Mouse (Mus musculus) frontal cortex, postnatal 10 days (tissue): ENCODE results near the gene Cyfip2.
A peak's percentile ranks its signal among the peaks of the same experiment; 100 is the strongest.

Experiments used
- DNase-seq, 2 experiments: peaks; one replicate each; pipeline ENCODE4 v3.0.0; 2022; ENCODE audit warnings: low spot score in 2 of 2, mixed read lengths in 1 of 2

Cyfip2 gene

GRCm38 (mm10) chr11:46312523-46313035 is at the start of gene Cyfip2:
Gene Cyfip2, minus strand, starts transcription at chr11:46312859.
- DNase-seq, result no peak

GRCm38 (mm10) chr11:46360991-46361665 is 48.5 kb upstream of the Cyfip2 start:
- DNase-seq, result no peak

- no peak for DNase-seq
Observed at GRCm38 (mm10) chr11:46358369-46358768, 45.7 kb upstream of the Cyfip2 start.

- DNase-seq, result no peak
Observed at GRCm38 (mm10) chr11:46349681-46350410, 37.2 kb upstream of the Cyfip2 start.

- DNase-seq, result no peak
Observed at GRCm38 (mm10) chr11:46348416-46348815, 35.8 kb upstream of the Cyfip2 start.

GRCm38 (mm10) chr11:46347756-46348155 is 35.1 kb upstream of the Cyfip2 start:
- DNase-seq, result no peak

GRCm38 (mm10) chr11:46343886-46344546 is 31.4 kb upstream of the Cyfip2 start:
- DNase-seq, result no peak

GRCm38 (mm10) chr11:46341960-46342359 is 29.3 kb upstream of the Cyfip2 start:
- no peak for DNase-seq

GRCm38 (mm10) chr11:46336020-46336419 is 23.4 kb upstream of the Cyfip2 start:
- no peak for DNase-seq

GRCm38 (mm10) chr11:46332217-46332616 is 19.6 kb upstream of the Cyfip2 start:
- no peak for DNase-seq

GRCm38 (mm10) chr11:46326271-46327015 is 13.8 kb upstream of the Cyfip2 start:
- no peak for DNase-seq

GRCm38 (mm10) chr11:46321559-46321958 is 8.9 kb upstream of the Cyfip2 start:
- DNase-seq, result no peak

- no peak for DNase-seq
Observed at GRCm38 (mm10) chr11:46314534-46314933, 1.9 kb upstream of the Cyfip2 start.

GRCm38 (mm10) chr11:46313851-46314250 is 1.2 kb upstream of the Cyfip2 start:
- peak in 1 of 2 experiments; percentile 70 for DNase-seq

GRCm38 (mm10) chr11:46311703-46312522 is 746 bp downstream of the Cyfip2 start:
- DNase-seq, result peak; percentile 42 to 70

GRCm38 (mm10) chr11:46311181-46311702 is 1.4 kb downstream of the Cyfip2 start:
- peak; percentile 36 to 42 for DNase-seq

GRCm38 (mm10) chr11:46310647-46311063 is 2.0 kb downstream of the Cyfip2 start:
- DNase-seq, result no peak

- no peak for DNase-seq
Observed at GRCm38 (mm10) chr11:46309808-46310555, 2.7 kb downstream of the Cyfip2 start.

GRCm38 (mm10) chr11:46309111-46309741 is 3.4 kb downstream of the Cyfip2 start:
- DNase-seq, result peak; percentile 49 to 67
